Mouse (Mus musculus): ENCODE measurements around the gene Rpusd4. TPM values are rescaled to one million over a fixed set of nuclear protein-coding genes. Genes with fewer than 3 reads are reported as not detected.

Gene Rpusd4
- 4.7 TPM for polyA plus RNA-seq (2014; fragmentation: Illumina TruSeq; extraction: RNeasy Lipid Tissue Mini Kit (QIAGEN cat#74804); ENCODE audit: low read depth, low replicate concordance)

DNA sequence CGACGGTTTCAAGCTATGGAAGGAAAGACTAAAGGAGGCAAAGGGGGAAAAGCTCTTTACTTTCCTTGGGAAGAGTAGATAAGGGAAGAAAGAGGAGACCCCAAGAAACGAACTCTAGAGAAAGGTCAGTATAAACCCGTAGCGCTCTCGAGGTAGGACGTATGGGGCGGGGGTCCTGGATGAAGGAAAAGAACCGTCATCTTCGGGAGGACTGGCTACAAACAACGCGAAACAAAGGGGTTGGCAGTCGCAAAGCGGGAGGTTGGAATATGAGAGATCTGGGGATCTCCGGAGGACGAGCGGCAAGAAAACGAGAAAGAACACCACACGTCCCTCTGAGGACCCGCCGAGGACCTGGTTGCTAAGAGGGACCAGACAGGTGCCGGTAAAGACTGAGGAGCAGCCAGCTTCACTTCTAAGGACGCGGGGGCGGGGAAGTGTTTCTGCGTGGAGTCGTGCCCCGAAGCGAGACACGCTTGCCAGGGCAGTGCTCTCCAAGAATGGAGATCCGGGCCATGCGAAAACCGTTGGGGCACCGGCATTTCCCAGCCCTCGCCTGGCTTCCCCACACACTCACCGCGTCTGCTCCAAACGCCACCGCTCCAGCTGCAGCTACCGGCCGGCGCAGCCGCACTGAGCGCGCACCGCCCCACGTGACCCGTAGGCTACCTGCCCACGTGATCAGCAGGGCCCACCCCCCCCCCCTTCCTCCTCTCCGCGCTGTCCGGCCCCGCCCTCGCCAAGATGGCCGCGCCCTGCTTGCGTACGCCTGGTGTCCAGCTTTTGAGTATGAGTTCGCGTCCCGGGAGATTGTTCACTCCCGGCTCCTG is at the start of gene Rpusd4, which contains the start of gene Fam118b:
Gene Rpusd4, plus strand, starts transcription at position 720 of the 830 bp plus-strand sequence.
Gene Fam118b, minus strand, starts transcription at position 660 of the 830 bp plus-strand sequence.

Other genes starting within 250 kb of the Rpusd4 start
- 41.0 TPM for gene St3gal4, start 148.6 kb upstream of the Rpusd4 start, polyA plus RNA-seq (2014; fragmentation: Illumina TruSeq; extraction: RNeasy Lipid Tissue Mini Kit (QIAGEN cat#74804); ENCODE audit: low read depth, low replicate concordance)
- gene Dcps, start 91.8 kb upstream of the Rpusd4 start, polyA plus RNA-seq (2014; fragmentation: Illumina TruSeq; extraction: RNeasy Lipid Tissue Mini Kit (QIAGEN cat#74804); ENCODE audit: low read depth, low replicate concordance) = 7.1 TPM
- 362 TPM for gene Srpr, start 67.7 kb upstream of the Rpusd4 start, polyA plus RNA-seq (2014; fragmentation: Illumina TruSeq; extraction: RNeasy Lipid Tissue Mini Kit (QIAGEN cat#74804); ENCODE audit: low read depth, low replicate concordance)
- gene Tirap, start 67.6 kb upstream of the Rpusd4 start, polyA plus RNA-seq (2014; fragmentation: Illumina TruSeq; extraction: RNeasy Lipid Tissue Mini Kit (QIAGEN cat#74804); ENCODE audit: low read depth, low replicate concordance) = 8.7 TPM
- 19.9 TPM for gene Foxred1, start 56.8 kb upstream of the Rpusd4 start, polyA plus RNA-seq (2014; fragmentation: Illumina TruSeq; extraction: RNeasy Lipid Tissue Mini Kit (QIAGEN cat#74804); ENCODE audit: low read depth, low replicate concordance)
- 12.3 TPM for gene Fam118b, start 60 bp upstream of the Rpusd4 start, polyA plus RNA-seq (2014; fragmentation: Illumina TruSeq; extraction: RNeasy Lipid Tissue Mini Kit (QIAGEN cat#74804); ENCODE audit: low read depth, low replicate concordance)
- gene Cdon, start 153.3 kb downstream of the Rpusd4 start, polyA plus RNA-seq (2014; fragmentation: Illumina TruSeq; extraction: RNeasy Lipid Tissue Mini Kit (QIAGEN cat#74804); ENCODE audit: low read depth, low replicate concordance) = 6.2 TPM

Data from adrenal gland, adult 10 weeks (tissue).